Mouse (Mus musculus): ENCODE results near the gene Gm11114.

The Gm11114 gene

GRCm38 (mm10) chr9:85312473-85312872 is at the start of gene Gm11114:
Gm11114 (plus strand) TSS chr9:85312773.
- DNase-seq (ENCODE audit: low spot score in 2 of 2) = no peak

GRCm38 (mm10) chr9:85266847-85267246 is 45.7 kb upstream of the Gm11114 start:
- DNase-seq (ENCODE audit: low spot score in 2 of 2) = no peak

GRCm38 (mm10) chr9:85274114-85274513 is 38.5 kb upstream of the Gm11114 start:
- DNase-seq (ENCODE audit: low spot score in 2 of 2) = no peak

GRCm38 (mm10) chr9:85302849-85303248 is 9.7 kb upstream of the Gm11114 start:
- no peak for DNase-seq (ENCODE audit: low spot score in 2 of 2)

GRCm38 (mm10) chr9:85303378-85303777 is 9.2 kb upstream of the Gm11114 start:
- DNase-seq (ENCODE audit: low spot score in 2 of 2) = no peak

GRCm38 (mm10) chr9:85316122-85316521 is 3.5 kb downstream of the Gm11114 start:
- no peak for DNase-seq (ENCODE audit: low spot score in 2 of 2)

GRCm38 (mm10) chr9:85320167-85320951 is 7.8 kb downstream of the Gm11114 start:
- DNase-seq (ENCODE audit: low spot score in 2 of 2) = no peak

- DNase-seq (ENCODE audit: low spot score in 2 of 2) = no peak
Observed at GRCm38 (mm10) chr9:85324158-85324875, 11.7 kb downstream of the Gm11114 start.

GRCm38 (mm10) chr9:85325201-85325868 is 12.8 kb downstream of the Gm11114 start:
- no peak for DNase-seq (ENCODE audit: low spot score in 2 of 2)

- DNase-seq (ENCODE audit: low spot score in 2 of 2) = no peak
Observed at GRCm38 (mm10) chr9:85326292-85327241, 14.0 kb downstream of the Gm11114 start.

GRCm38 (mm10) chr9:85327242-85328211 is 15.0 kb downstream of the Gm11114 start, which contains the start of gene Tent5a:
Tent5a (minus strand) TSS chr9:85327348.
- peak in 1 of 2 experiments; percentile 55 for DNase-seq (ENCODE audit: low spot score in 2 of 2)

GRCm38 (mm10) chr9:85328259-85328658 is 15.7 kb downstream of the Gm11114 start:
- peak; percentile 46 to 86 for DNase-seq (ENCODE audit: low spot score in 2 of 2)

- no peak for DNase-seq (ENCODE audit: low spot score in 2 of 2)
Observed at GRCm38 (mm10) chr9:85331521-85331920, 18.9 kb downstream of the Gm11114 start.

GRCm38 (mm10) chr9:85336046-85336445 is 23.5 kb downstream of the Gm11114 start:
- no peak for DNase-seq (ENCODE audit: low spot score in 2 of 2)

GRCm38 (mm10) chr9:85340303-85340702 is 27.7 kb downstream of the Gm11114 start:
- no peak for DNase-seq (ENCODE audit: low spot score in 2 of 2)

- no peak for DNase-seq (ENCODE audit: low spot score in 2 of 2)
Observed at GRCm38 (mm10) chr9:85342892-85343785, 30.6 kb downstream of the Gm11114 start.

- no peak for DNase-seq (ENCODE audit: low spot score in 2 of 2)
Observed at GRCm38 (mm10) chr9:85347823-85348523, 35.4 kb downstream of the Gm11114 start.

- no peak for DNase-seq (ENCODE audit: low spot score in 2 of 2)
Observed at GRCm38 (mm10) chr9:85355559-85355958, 43.0 kb downstream of the Gm11114 start.

All from left cerebral cortex, adult 9 months (tissue).